Mouse (Mus musculus): ENCODE measurements at regions not wholly inside any gene's neighbourhood (a gene's known extent, or its start where the extent isn't known, plus 50 kb on each side); places are given as distances from the start of the nearest gene placed in this dataset.

DNA sequence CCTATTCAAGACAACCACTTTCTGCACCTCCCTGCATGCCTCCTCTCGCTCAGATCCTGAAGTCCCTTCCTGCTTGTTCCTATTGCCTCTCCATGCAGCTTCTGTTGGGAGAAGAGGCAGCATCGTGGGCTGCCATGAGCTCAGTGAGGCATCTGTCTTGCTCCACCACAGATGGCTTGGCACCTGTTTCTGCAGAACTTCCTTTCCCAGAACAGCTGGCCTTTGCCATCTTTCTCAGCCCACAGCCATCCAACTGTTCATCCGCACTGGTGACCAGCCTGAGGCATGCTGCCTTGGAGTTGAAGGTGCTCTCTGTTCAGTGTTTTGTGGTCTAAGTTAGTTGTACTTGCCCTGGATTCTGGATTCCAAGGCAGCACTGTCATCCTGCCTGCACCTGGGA is 312.5 kb downstream of the Cmpk2 start:
- no peak overlapping the region for H3K4me2 ChIP-seq (ENCODE audit: low read depth, low read length, severe bottlenecking)
- H3K27me3 ChIP-seq (ENCODE audit: control insufficient read depth, insufficient read depth, low read length): no peaks in the 10 kb centered on the region
- ATAC-seq (replicated peaks; ENCODE audit: low FRiP score): no peak
- WGBS: 89% methylated on average over 3 of the region's 3 CpGs
- no peak overlapping the region for H3K27ac ChIP-seq (ENCODE audit: low read depth, low read length)
- no peaks in the 10 kb centered on the region for H3K4me1 ChIP-seq (replicated peaks; ENCODE audit: control insufficient read depth, insufficient read depth, low read length)
- DNase-seq (ENCODE audit: low spot score): no peak
- no peak overlapping the region for H3K9ac ChIP-seq (ENCODE audit: low read length)
- no peak overlapping the region for H3K4me3 ChIP-seq (ENCODE audit: low read depth, low read length)
- H3K9me3 ChIP-seq (ENCODE audit: control insufficient read depth, low read length): no peaks in the 10 kb centered on the region
- H3K36me3 ChIP-seq (ENCODE audit: control insufficient read depth, insufficient read depth, low read length): no peaks in the 10 kb centered on the region

GRCm38 (mm10) chr12:26778796-26779195 is 309.8 kb downstream of the Cmpk2 start:
- Histone ChIP-seq H3K27ac (ENCODE audit: low read depth, low read length) (no peak overlapping the region), H3K4me1 (replicated peaks; ENCODE audit: control insufficient read depth, insufficient read depth, low read length) (no peaks in the 10 kb centered on the region), H3K36me3 (ENCODE audit: control insufficient read depth, insufficient read depth, low read length) (no peaks in the 10 kb centered on the region), H3K27me3 (ENCODE audit: control insufficient read depth, insufficient read depth, low read length) (no peaks in the 10 kb centered on the region), H3K4me2 (ENCODE audit: low read depth, low read length, severe bottlenecking) (no peak overlapping the region), H3K9me3 (ENCODE audit: control insufficient read depth, low read length) (no peaks in the 10 kb centered on the region), H3K9ac (ENCODE audit: low read length) (no peak overlapping the region), H3K4me3 (ENCODE audit: low read depth, low read length) (no peak overlapping the region)
- no peak for ATAC-seq (replicated peaks; ENCODE audit: low FRiP score)
- no peak for DNase-seq (ENCODE audit: low spot score)
- WGBS: 38% methylated on average over 3 of the region's 3 CpGs

DNA sequence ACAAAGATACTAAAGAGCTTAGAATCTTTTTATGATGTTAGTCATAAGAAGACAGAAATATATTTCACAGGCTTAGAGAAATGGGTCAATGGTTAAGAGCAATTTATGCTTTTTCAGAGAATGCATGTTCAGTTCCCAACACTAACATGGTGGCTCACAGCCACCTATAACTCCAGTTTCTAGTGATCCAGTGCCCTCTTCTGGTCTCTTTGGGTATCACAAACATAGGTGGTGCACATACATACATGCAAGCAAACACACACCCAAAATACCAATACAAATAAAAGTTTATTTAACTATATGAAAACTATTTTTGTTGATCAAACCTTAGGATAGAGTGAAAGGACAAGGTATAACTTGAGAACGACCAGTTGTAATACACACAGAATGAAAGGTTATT is 308.0 kb downstream of the Cmpk2 start:
- Histone ChIP-seq H3K4me1 (replicated peaks; ENCODE audit: control insufficient read depth, insufficient read depth, low read length) (no peaks in the 10 kb centered on the region), H3K36me3 (ENCODE audit: control insufficient read depth, insufficient read depth, low read length) (no peaks in the 10 kb centered on the region), H3K27ac (ENCODE audit: low read depth, low read length) (no peak overlapping the region), H3K27me3 (ENCODE audit: control insufficient read depth, insufficient read depth, low read length) (no peaks in the 10 kb centered on the region), H3K9ac (ENCODE audit: low read length) (no peak overlapping the region), H3K9me3 (ENCODE audit: control insufficient read depth, low read length) (no peaks in the 10 kb centered on the region), H3K4me2 (ENCODE audit: low read depth, low read length, severe bottlenecking) (no peak overlapping the region), H3K4me3 (ENCODE audit: low read depth, low read length) (no peak overlapping the region)
- WGBS: 85% methylated on average over 1 of the region's 1 CpGs
- no peak for DNase-seq (ENCODE audit: low spot score)
- no peak for ATAC-seq (replicated peaks; ENCODE audit: low FRiP score)

DNA sequence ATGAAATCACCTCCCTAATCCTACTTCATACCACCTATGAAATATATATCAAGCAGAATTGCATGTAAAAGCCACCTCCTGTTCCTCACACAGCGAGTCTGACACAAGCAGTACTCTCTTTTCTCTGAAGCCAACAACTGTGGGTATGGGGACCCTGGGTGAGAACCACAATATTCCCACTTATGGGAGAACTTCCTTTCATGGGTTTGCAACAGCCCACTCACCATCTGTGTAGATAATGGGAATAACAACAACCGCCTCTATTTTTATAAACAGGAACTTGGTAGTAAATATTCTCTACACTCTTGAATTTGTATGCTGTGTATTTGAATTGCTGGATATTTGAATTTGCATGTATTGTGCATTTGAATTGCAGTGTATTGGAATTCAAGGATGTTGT is 305.0 kb downstream of the Cmpk2 start:
- no peak for DNase-seq (ENCODE audit: low spot score)

GRCm38 (mm10) chr12:26770753-26771583 is 302.0 kb downstream of the Cmpk2 start:
- no peak for ATAC-seq (replicated peaks; ENCODE audit: low FRiP score)
- Histone ChIP-seq H3K9ac (ENCODE audit: low read length) (no peak overlapping the region), H3K4me3 (ENCODE audit: low read depth, low read length) (no peak overlapping the region), H3K4me1 (replicated peaks; ENCODE audit: control insufficient read depth, insufficient read depth, low read length) (no peaks in the 10 kb centered on the region; the same call in 1 of the 2 replicates), H3K36me3 (ENCODE audit: control insufficient read depth, insufficient read depth, low read length) (no peaks in the 10 kb centered on the region), H3K4me2 (ENCODE audit: low read depth, low read length, severe bottlenecking) (no peak overlapping the region), H3K27ac (ENCODE audit: low read depth, low read length) (no peak overlapping the region), H3K9me3 (ENCODE audit: control insufficient read depth, low read length) (no peaks in the 10 kb centered on the region), H3K27me3 (ENCODE audit: control insufficient read depth, insufficient read depth, low read length) (no peaks in the 10 kb centered on the region)
- DNase-seq (ENCODE audit: low spot score): no peak
- WGBS: 90% methylated on average over 1 of the region's 1 CpGs

More for the DNA sequence above, 305.0 kb downstream of the Cmpk2 start:
- H3K9ac ChIP-seq (ENCODE audit: low read length): no peak overlapping the region
- no peaks in the 10 kb centered on the region for H3K27me3 ChIP-seq (ENCODE audit: control insufficient read depth, insufficient read depth, low read length)
- no peaks in the 10 kb centered on the region for H3K9me3 ChIP-seq (ENCODE audit: control insufficient read depth, low read length)
- WGBS: 89% methylated on average over 2 of the region's 2 CpGs
- ATAC-seq (replicated peaks; ENCODE audit: low FRiP score): no peak
- no peaks in the 10 kb centered on the region for H3K36me3 ChIP-seq (ENCODE audit: control insufficient read depth, insufficient read depth, low read length)
- no peaks in the 10 kb centered on the region; the same call in 1 of the 2 replicates for H3K4me1 ChIP-seq (replicated peaks; ENCODE audit: control insufficient read depth, insufficient read depth, low read length)
- no peak overlapping the region for H3K4me3 ChIP-seq (ENCODE audit: low read depth, low read length)
- H3K4me2 ChIP-seq (ENCODE audit: low read depth, low read length, severe bottlenecking): no peak overlapping the region
- H3K27ac ChIP-seq (ENCODE audit: low read depth, low read length): no peak overlapping the region

DNA sequence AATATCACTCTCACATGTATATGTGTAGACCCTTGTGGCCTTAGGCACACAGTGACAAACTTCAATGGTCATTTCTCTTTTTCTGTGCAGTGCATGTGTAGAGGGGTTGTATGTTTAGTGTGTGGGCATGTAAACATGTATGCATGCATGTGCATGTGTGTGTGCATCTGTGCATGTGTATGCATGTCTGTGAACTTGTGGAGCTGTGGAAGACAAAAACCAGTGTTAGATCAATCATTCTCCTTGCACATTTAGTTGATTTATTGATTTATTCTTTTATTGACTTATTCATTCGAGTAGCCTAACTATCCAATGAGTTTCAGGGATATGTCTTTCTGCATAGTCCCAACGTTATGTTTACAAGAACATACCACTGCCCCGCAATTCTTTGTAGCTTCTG is 298.5 kb downstream of the Cmpk2 start:
- no peak overlapping the region for H3K4me3 ChIP-seq (ENCODE audit: low read depth, low read length)
- no peak overlapping the region for H3K27ac ChIP-seq (ENCODE audit: low read depth, low read length)
- DNase-seq (ENCODE audit: low spot score) (no peak), ATAC-seq (replicated peaks; ENCODE audit: low FRiP score) (no peak)
- H3K27me3 ChIP-seq (ENCODE audit: control insufficient read depth, insufficient read depth, low read length): no peaks in the 10 kb centered on the region
- no peaks in the 10 kb centered on the region for H3K36me3 ChIP-seq (ENCODE audit: control insufficient read depth, insufficient read depth, low read length)
- H3K4me1 ChIP-seq (replicated peaks; ENCODE audit: control insufficient read depth, insufficient read depth, low read length): no peaks in the 10 kb centered on the region; the same call in 1 of the 2 replicates
- WGBS: 87% methylated on average over 3 of the region's 3 CpGs
- H3K9me3 ChIP-seq (ENCODE audit: control insufficient read depth, low read length): no peaks in the 10 kb centered on the region
- no peak overlapping the region for H3K4me2 ChIP-seq (ENCODE audit: low read depth, low read length, severe bottlenecking)
- no peak overlapping the region for H3K9ac ChIP-seq (ENCODE audit: low read length)

DNA sequence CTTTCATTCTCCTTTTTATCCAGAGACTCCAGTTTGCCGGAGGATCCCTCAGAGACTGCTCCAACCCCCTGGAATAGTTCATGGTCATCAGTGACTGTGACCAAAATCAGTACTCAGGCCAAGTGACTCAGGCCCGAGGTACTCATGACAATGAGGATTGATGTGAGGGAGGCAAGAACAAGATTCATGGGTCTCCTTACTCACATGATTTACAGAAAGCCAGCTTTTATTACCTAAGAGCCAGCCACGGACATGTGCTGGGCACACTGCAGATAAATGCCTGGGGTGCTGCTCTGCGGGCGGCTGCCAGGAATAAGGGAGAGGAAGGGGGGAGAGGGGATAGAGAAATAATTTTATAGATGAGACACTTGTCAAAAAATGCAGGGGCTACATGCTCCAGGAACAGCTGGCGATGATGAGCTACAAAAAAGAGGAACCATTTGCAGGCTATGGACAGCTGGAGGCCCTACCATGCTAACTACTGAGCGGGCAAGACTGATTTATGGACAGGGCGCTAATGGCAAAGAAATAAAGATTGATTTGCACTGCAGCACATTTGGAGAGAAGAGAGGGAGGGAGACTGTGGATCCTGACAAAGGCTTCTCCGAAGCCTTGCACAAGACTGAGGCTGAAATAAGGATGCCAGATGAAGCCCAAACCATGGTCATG is 289.8 kb downstream of the Cmpk2 start:
- H3K9ac ChIP-seq (ENCODE audit: low read length): no peak overlapping the region
- H3K9me3 ChIP-seq (ENCODE audit: control insufficient read depth, low read length): no peaks in the 10 kb centered on the region
- H3K27ac ChIP-seq (ENCODE audit: low read depth, low read length): no peak overlapping the region
- H3K36me3 ChIP-seq (ENCODE audit: control insufficient read depth, insufficient read depth, low read length): no peaks in the 10 kb centered on the region
- no peak overlapping the region for H3K4me3 ChIP-seq (ENCODE audit: low read depth, low read length)
- no peaks in the 10 kb centered on the region for H3K27me3 ChIP-seq (ENCODE audit: control insufficient read depth, insufficient read depth, low read length)
- no peak for DNase-seq (ENCODE audit: low spot score)
- no peaks in the 10 kb centered on the region for H3K4me1 ChIP-seq (replicated peaks; ENCODE audit: control insufficient read depth, insufficient read depth, low read length)
- no peak for ATAC-seq (replicated peaks; ENCODE audit: low FRiP score)
- WGBS: 93% methylated on average over 9 of the region's 9 CpGs
- H3K4me2 ChIP-seq (ENCODE audit: low read depth, low read length, severe bottlenecking): no peak overlapping the region

DNA sequence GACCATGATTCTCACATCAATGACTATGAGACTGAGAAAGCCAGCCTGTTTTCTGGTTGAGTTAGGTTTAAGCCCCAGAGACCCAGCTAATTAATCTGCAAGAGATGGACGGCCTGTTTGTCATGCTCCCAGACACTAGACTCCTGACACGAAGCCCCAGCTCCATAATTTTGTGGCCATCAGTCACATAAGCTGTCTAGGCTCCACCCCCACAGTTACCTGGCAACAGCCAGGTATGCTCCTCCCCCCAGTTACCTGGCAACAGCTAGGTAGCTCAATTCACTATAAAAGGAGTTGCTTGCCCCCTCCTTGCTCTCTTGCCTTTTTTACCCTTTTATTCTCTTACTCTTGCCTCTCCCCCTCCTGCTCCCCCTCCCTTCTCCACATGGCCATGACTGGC is 287.3 kb downstream of the Cmpk2 start:
- WGBS: 53% methylated on average over 2 of the region's 2 CpGs
- Histone ChIP-seq H3K36me3 (ENCODE audit: control insufficient read depth, insufficient read depth, low read length) (no peaks in the 10 kb centered on the region), H3K27ac (ENCODE audit: low read depth, low read length) (no peak overlapping the region), H3K27me3 (ENCODE audit: control insufficient read depth, insufficient read depth, low read length) (no peaks in the 10 kb centered on the region), H3K4me3 (ENCODE audit: low read depth, low read length) (no peak overlapping the region), H3K9me3 (ENCODE audit: control insufficient read depth, low read length) (no peaks in the 10 kb centered on the region), H3K9ac (ENCODE audit: low read length) (no peak overlapping the region), H3K4me2 (ENCODE audit: low read depth, low read length, severe bottlenecking) (no peak overlapping the region), H3K4me1 (replicated peaks; ENCODE audit: control insufficient read depth, insufficient read depth, low read length) (no peaks in the 10 kb centered on the region)
- no peak for DNase-seq (ENCODE audit: low spot score)
- ATAC-seq (replicated peaks; ENCODE audit: low FRiP score): no peak

DNA sequence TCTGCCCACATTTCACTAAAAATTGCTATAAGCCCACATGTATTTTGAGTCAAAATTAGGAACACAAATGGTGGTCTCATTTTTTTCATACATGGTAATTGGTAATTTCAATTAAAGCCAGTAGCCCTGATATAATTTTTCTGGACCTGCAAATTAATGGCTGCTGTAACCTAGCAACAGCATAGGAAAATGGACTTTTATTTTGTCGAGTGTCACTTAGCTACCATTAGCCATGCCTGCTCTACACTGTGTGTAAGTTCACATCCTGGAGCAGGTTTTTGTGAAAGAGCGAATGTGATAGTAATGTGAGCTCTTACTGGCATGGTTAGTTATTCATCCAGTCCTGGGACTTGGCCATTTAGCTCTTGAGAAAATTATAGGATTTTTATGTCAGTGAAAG is 285.6 kb downstream of the Cmpk2 start:
- Histone ChIP-seq H3K36me3 (ENCODE audit: control insufficient read depth, insufficient read depth, low read length) (no peaks in the 10 kb centered on the region), H3K27ac (ENCODE audit: low read depth, low read length) (no peak overlapping the region), H3K4me3 (ENCODE audit: low read depth, low read length) (no peak overlapping the region), H3K27me3 (ENCODE audit: control insufficient read depth, insufficient read depth, low read length) (no peaks in the 10 kb centered on the region), H3K9me3 (ENCODE audit: control insufficient read depth, low read length) (no peaks in the 10 kb centered on the region), H3K9ac (ENCODE audit: low read length) (no peak overlapping the region), H3K4me2 (ENCODE audit: low read depth, low read length, severe bottlenecking) (no peak overlapping the region), H3K4me1 (replicated peaks; ENCODE audit: control insufficient read depth, insufficient read depth, low read length) (no peaks in the 10 kb centered on the region)
- 77% methylated on average over 2 of the region's 2 CpGs for WGBS
- DNase-seq (ENCODE audit: low spot score) (no peak), ATAC-seq (replicated peaks; ENCODE audit: low FRiP score) (no peak)

All from forebrain, embryonic 11.5 days (tissue).